Mouse (Mus musculus) CD8-positive naive resting alpha-beta T cell, adult 2 months (primary cell): ENCODE measurements around the gene Gm21188.
"Not testable (repeated sequence)": the region's sequence is repeated elsewhere in the genome, so short reads cannot be mapped to it uniquely, and the experiment has no call there.

Experiments used
- DNase-seq, 2 experiments: peaks; one replicate each; pipeline ENCODE4 v3.0.0; 2022; ENCODE audit warnings: low read depth in 2 of 2, low spot score in 2 of 2

The Gm21188 gene

DNA sequence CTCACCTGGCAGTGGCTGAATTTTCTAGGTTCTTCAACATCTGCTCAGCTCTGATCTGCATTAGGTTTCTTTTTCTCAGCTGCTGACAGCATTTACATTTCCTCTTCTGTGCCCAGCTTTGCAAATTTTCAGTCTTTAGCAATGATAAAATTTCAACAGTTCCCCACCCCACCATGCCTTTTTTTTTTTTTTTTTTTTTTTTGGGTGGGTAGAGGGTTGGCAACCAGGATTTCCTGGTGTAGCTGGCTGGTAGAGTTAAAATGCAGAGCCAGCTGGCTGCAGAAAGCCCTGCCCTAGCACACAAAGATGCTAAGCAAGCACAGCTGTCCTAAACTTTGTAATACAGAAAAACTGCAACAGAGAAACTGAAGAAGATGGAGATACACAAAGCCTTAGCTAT, at the start of gene Gm21188:
TSS of gene Gm21188 (minus strand) at position 110 of the 400 bp plus-strand sequence.
- not testable (repeated sequence) for DNase-seq

DNA sequence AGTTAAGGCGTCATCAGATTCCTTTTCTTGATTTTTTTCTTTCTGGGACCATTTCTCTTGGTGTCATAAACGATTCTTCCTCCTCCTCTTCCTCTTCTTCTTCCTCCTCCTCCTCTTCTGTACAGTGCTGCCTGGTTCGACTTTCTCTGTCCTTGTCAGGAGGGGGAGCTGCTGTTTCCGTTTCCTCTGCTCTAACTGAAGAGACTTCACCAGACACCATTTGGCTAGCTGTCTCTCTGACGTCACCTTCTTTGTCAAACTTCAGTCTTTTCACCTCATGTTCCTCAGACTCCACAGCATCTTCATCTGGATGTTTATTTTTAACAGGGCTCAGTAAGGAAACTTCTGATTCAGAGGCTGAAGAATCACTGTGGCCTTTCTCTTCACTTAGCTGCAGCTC, 47.3 kb upstream of the Gm21188 start:
- not testable (repeated sequence) for DNase-seq

DNA sequence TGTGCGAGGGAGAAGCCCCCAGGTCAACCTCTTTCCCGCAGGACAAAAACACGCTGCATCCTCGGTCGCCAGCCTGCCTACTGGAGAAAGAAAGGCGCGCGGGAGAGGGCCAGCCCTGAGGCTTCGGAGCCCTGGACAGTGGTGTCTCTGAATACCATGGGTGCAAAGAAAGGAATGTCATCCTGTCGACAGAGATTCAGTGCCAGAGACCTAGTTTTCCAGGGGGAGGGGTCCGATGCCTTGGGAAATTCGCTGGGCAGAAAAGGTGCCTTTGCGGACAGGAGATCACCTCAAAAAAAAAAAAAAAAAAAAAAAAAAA, 44.9 kb upstream of the Gm21188 start:
- DNase-seq, result not testable (repeated sequence)

DNA sequence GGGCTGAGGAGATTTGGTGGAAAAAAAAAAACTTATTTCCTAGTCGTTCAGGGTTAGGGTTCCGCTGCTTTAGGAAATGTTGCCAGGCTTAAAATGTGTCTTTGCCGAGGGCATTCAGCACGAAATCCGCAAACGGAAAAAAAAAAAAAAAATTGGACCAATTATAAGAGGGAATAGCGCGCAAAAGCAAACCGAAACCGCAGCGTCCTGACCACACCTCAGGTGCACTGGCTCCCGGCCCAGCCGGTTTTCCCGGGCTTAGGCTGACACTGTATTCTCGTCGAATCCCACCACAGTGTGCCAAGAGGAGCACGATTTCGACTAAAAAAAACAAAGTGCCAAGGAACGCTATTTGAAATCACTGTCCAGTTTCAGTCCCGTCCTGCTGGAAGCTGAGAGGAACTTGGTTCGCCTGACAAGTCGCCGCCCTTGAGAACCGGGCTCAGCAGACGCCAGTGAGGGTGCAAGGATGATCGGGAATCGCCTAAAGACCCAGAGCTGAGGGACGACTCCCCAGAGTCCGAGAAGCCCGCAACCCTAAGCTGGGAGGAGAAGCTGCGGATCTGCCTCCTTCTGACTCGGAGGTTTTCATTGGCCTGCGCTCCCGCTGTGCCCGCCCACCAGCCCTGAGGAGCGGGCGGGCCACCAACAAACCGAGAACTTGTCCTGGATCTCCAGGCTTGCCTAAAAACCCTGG, 44.4 kb upstream of the Gm21188 start:
- not testable (repeated sequence) for DNase-seq

DNA sequence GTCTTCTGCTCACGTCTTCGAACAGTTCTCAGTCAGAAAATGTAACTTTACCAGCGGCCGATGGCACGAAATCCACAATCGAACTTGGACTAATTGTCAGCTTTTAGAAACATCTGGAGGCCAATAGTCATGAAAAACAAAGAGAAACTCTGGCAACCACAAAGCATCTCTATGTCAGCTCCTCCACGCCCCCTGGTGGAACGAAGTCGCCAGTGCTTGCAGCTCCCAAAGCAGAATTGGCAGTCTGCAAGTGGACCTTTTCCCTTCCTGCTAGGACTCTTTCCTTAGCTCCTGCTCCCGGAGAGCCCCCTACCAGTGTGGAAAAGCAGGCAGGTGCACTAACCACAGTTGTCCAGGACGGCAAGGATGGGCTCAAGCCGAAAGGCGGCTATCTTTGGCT, 41.0 kb upstream of the Gm21188 start:
- DNase-seq, result not testable (repeated sequence)

DNA sequence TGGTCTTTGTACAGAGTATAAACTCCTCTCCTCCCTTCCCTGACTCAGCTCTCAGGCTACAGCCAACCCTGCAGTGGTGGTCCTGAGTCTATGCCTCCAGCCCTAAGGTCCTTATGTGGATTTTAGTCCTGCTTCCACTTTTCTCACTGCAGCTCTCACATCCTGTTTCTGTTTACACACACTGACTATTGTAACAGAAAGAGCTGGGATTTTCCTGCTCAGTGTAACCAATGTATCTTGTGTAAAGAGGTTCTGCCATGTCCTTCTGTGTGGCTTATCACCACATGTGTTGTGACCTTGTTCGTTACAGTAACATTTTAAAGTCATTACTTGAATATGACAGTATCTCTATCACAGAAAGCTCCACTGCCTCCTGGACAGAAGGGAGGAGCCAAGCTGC, 27.6 kb upstream of the Gm21188 start:
- not testable (repeated sequence) for DNase-seq

DNA sequence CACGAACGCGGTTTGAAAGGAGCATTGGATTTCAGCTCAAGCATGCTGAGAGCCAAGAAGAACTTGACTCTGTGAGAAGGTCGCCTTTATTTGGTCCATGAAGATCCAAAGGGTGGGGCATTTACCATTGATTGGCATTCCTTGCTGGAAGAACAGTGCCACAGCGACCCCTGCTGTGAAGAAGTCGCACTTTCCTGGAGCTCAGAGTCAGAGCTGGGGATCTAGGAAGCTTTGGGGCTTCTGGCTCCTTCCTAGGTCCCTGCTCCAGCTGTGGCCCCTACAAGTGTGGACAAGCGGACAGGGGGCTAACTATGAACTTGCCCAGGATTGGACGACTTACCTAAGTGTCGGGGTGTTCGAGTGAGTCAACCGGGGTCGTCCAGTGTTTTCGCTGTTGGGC, 18.9 kb upstream of the Gm21188 start:
- DNase-seq, result not testable (repeated sequence)

DNA sequence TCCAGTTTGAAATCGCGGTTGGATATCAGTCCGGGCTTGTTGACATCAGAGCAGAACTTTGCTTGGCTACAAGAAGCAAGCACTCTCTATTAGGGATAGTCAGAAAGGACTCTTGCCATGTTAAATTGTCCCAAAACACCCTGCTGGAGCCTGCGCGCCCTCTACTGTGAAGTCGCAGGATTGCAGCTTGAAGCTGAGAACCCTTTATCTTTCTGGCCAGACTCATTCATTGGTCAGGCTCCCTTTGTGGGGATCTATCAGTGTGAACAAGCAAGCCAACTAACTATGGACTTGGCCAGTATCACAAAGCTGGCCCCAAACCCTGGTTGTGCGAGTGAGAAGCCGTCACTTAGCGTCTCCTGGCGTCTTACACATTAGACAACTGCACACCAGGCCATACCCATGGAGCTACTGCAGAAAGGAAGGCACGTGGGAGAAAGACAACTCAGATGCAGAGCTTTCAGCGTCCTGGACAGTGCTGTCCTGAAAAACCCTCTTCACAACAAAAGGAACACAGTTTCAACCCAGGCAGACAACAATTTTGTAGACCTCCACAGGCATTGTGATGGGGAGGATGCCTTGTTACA, 18.1 kb upstream of the Gm21188 start:
- not testable (repeated sequence) for DNase-seq

DNA sequence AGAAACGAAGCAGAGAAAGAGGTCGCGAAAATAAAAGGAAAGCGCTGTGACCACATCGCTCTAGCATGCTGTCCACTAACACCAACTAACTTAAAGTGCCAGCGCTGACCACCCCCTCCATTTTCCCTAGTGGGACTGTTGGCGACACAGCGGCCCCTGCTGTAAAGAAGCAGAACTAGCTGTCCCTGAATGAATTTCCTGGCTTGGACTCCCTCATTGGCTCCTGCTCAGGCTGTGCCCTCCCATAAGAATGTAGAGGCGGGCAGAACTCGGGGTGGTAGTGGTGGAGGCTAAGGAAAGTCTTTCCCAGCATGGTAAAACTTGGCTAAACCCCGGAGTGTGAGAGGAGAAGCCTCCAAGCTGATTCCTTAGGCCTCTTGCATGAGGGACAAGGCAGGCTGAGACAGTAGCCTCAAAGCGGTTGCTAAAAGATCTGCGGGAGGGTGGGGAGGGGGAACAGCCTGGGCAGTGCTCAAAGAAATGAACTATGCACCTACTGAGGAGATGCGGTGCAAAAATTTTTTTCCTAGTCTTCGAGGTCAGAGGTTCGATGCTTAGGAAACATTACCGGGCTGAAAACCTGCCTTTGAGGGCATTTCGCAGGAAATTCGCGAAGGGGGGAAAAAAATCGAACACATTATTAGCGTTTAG, 11.6 kb upstream of the Gm21188 start:
- not testable (repeated sequence) for DNase-seq

DNA sequence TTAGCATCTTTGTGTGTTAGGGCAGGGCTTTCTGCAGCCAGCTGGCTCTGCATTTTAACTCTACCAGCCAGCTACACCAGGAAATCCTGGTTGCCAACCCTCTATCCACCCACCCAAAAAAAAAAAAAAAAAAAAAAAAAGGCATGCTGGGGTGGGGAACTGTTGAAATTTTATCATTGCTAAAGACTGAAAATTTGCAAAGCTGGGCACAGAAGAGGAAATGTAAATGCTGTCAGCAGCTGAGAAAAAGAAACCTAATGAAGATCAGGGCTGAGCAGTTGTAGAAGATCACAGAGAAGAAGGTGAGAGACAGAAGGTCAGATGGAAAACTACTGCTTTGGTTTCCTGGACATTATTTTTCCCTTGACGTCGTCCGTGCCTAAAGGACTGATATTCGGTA, 10.9 kb upstream of the Gm21188 start:
- DNase-seq, result not testable (repeated sequence)

DNA sequence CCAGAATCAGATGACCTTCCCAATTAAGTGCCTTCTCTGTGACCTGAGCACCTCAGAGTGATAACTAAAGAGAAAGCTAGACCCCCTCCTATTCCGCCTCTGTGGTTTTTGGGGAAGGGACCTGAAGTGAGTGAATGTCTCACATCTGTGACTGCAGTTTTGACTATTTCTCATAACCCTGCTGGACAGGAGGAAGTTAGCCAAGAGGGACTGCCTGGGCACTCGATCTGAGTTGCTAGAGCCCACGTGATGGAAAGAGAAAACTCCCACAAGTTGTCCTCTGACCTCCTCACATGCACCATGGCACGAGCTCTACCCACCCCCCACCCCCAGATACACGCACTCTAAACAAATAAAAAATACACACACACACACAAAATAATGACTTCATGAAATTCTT, 3.4 kb downstream of the Gm21188 start:
- not testable (repeated sequence) for DNase-seq

DNA sequence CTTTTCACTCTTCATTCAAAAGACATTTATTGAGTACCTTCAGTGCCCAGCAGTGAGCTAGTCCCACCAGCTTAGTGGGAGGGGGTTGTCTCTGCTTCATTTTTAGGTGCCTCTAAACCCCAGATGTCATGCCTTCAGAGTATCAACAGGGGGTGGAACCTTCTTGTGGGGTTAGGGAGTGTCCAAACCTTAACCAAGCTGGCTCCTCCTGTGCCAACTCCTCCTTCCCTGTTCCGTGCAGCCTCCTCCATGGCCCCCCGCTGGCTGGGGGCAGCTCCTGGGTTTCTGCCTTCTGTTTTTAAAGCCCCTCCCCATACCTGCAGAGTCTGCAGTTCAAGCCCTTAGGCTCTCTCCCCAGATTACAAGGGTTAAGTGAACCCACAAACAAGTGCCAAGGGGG, 3.8 kb downstream of the Gm21188 start:
- DNase-seq, result not testable (repeated sequence)

DNA sequence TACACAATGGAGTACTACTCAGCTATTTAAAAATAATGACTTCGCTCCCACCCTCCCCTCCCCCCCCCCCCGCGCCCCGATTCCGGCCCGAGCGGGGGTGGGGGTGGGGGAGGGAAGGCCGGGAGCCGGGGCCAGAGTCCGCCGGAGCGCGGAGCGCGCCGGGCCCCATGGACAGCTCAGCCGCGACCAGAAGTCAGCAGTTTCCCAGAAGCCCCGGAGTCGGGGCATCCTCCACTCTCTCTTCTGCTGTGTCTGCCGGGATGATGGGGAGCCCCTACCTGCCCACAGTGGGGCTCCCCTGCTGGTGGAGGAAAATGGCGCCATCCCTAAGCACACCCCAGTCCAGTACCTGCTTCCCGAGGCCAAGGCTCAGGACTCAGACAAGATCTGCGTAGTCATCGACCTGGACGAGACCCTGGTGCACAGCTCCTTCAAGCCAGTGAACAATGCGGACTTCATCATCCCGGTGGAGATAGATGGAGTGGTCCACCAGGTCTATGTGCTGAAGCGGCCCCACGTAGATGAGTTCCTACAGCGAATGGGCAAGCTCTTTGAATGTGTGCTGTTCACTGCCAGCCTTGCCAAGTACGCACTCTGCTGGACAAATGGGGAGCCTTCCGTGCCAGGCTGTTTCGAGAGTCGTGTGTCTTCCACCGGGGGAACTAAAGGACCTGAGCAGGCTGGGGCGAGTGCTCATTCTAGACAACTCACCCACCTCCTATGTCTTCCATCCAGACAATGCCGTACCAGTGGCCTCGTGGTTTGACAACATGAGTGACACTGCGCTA, 5.4 kb downstream of the Gm21188 start:
- DNase-seq, result not testable (repeated sequence)

DNA sequence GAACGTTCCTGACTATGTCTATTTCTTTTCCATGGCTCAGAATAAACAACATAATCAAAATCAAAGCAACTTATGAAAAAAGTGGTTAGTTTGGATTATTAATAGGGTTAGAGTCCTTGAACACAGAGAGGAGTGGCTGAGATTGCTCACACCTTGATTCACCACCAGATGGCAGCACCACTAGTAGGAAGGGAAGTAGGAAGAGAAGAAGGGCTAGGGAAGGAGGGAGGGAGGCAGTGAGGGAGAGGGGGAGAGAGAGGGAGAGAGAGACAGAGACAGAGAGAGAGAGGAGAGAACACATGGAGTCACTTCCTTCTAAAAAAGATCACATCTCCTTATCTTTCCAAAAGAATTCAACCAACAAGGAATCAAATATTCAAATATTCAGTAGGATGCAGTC, 10.8 kb downstream of the Gm21188 start:
- not testable (repeated sequence) for DNase-seq

DNA sequence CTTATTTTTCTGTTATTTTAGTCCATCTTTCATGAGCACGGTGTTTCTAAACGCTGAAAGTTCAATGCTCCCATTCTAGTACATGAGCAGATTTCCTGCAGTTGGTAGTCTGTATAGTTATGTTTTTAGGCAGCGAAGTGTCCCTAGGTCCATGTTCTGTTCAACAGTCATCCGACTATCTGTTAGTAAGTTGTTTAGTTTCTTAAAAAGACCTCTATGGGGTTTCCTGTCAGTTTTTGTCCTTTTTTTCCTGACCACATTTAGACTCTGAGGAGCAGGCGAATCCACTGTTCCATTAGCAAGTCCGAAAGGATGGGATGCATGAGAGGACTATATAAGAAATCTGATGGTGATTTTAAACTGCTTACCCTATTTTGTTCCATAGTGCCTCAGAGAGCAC, 14.1 kb downstream of the Gm21188 start:
- not testable (repeated sequence) for DNase-seq

DNA sequence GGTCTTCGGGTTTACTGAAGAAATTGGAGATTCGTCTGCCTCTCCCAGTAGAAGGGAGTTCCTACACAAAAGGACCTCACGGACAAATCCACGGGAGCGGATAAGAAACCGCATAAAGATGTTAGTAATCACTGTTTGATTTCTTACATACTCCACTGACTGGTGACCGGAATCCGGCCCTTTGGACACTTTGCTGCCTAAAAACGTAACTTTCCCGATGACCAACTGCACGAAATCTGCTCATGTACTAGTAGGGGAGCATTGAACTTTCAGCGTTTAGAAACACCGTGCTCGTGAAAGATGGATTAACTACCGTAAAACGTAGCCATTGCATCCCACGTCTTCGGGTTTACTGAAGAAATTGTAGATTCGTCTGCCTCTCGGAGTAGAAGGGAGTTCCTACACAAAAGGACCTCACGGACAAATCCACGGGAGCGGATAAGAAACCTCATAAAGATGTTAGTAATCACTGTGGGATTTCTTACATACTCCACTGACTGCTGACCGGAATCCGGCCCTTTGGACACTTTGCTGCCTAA, 15.3 kb downstream of the Gm21188 start:
- DNase-seq, result not testable (repeated sequence)

DNA sequence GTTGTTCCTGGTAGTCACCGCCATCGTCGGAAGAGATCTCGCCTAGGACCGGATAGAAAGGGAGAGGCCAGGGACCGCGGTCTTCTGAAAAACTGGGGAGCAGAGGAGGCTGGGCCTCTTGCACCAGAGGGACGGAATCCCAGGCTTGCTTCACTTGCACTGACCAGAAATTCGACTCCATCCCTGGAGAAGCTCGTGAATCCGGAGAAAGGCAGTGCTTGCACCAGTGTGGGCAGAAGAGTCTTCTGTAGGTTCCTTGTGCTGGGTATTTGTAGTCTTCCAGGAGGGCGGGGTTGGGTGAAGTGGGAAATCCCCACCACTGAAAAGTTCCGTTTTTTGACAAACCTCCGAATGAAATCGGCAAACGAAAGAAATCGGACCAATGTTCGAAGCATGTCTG, 16.8 kb downstream of the Gm21188 start:
- DNase-seq, result not testable (repeated sequence)

DNA sequence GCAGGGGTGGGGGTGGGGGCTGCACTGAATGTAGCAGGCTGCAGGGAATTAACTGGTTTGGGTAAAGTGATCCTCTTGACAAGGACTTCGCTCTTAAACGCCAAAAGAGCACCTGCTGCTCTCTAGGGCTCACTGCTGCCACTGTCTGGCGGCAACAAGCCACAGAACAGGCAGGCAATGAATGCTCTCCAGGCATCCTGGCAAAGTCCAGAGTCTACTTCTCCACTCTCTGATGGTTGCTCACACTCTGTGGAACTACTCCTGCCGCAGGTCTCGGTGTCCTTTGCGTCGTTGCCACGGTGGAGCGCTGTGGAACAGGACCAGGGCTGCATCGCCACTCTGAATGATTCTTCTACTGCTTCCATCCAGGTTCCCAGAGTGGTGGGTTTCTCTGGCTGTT, 17.4 kb downstream of the Gm21188 start:
- DNase-seq, result not testable (repeated sequence)

DNA sequence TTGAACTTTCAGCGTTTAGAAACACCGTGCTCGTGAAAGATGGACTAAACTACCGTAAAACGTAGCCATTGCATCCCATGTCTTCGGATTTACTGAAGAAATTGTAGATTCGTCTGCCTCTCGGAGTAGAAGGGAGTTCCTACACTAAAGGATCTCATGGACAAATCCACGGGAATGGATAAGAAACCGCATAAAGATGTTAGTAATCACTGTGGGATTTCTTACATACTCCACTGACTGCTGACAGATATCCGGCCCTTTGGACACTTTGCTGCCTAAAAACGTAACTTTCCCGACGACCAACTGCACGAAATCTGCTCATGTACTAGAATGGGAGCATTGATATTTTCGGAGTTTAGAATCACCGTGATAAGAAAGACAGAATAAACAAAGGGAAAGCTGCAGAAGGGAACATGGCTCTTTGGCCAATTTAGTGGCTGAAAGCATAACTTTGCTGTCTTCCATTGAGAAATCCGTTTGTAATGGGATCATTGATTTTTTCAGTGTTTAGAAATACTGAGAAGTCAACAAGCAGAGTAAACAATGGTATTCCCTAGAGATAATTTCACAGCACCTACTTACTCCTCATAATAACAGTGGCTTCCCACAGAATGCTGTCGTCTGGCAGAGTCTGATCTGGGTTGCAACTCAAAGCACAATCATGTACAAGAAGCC, 18.3 kb downstream of the Gm21188 start:
- DNase-seq, result not testable (repeated sequence)

DNA sequence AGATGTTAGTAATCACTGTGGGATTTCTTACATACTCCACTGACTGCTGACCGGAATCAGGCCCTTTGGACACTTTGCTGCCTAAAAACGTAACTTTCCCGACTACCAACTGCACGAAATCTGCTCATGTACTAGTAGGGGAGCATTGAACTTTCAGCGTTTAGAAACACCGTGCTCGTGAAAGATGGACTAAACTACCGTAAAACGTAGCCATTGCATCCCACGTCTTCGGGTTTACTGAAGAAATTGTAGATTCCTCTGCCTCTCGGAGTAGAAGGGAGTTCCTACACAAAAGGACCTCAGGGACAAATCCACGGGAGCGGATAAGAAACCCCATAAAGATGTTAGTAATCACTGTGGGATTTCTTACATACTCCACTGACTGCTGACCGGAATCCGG, 20.3 kb downstream of the Gm21188 start:
- not testable (repeated sequence) for DNase-seq

DNA sequence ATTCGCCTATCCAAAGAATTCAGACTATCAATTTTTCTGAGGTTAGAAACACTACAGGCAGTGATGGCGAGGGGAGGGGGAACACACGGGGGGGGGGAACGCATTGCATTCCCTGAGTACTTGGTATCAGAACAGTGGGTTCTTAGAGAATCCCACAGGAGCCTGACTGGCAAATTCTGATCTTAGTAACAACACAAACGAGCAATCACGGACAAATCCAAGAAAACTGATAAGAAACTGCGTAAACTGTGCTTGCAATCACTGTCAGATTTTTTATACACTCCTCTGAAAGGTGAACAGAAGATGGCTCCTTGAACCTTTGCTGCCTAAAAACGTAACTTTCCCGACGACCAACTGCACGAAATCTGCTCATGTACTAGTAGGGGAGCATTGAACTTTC, 24.6 kb downstream of the Gm21188 start:
- DNase-seq, result not testable (repeated sequence)
